Mouse (Mus musculus) embryonic facial prominence, embryonic 14.5 days (tissue): Measurements from ENCODE around the gene Cacna1f. TPM values are rescaled to one million over a fixed set of nuclear protein-coding genes. Genes with fewer than 3 reads are reported as not detected.

ENCODE experiments used
- ATAC-seq: fragments of 200-750 bp; cut with Nextera tagmentation; 2 replicates; pipeline ENCODE4 v1.8.0; 2017; ENCODE audit warnings: low read depth, moderate number of reproducible peaks, moderate TSS enrichment
- DNase-seq: peaks from one replicate; pipeline ENCODE4 v3.0.0-alpha.2; 2015; ENCODE audit warnings: low spot score
- H3K27ac ChIP-seq: fragments of 300-500 bp; sonication (generic); replicated peaks from 2 replicates; pipeline ENCODE4 v1.5.1; 2014; ENCODE audit warnings: low read depth, mild to moderate bottlenecking, low read length, moderate library complexity
- H3K27me3 ChIP-seq: fragments of 300-500 bp; sonication (generic); replicated peaks from 2 replicates; pipeline ENCODE4 v1.6.1; 2014; ENCODE audit warnings: low read length; ENCODE audit not compliant: control insufficient read depth, insufficient read depth
- H3K36me3 ChIP-seq: fragments of 300-500 bp; sonication (generic); 2 replicates; pipeline ENCODE4 v1.6.1; 2014; ENCODE audit warnings: low read length, mixed read lengths; ENCODE audit not compliant: control insufficient read depth, insufficient read depth
- H3K4me1 ChIP-seq: fragments of 300-500 bp; sonication (generic); 2 replicates; pipeline ENCODE4 v1.6.1; 2014; ENCODE audit warnings: antibody characterized with exemption, low read length; ENCODE audit not compliant: control insufficient read depth, insufficient read depth
- H3K4me2 ChIP-seq: fragments of 300-500 bp; sonication (generic); 2 replicates; pipeline ENCODE4 v1.6.1; 2014; ENCODE audit warnings: low read depth, mild to moderate bottlenecking, low read length, moderate library complexity, mixed read lengths
- H3K4me3 ChIP-seq: fragments of 300-500 bp; sonication (generic); 2 replicates; pipeline ENCODE4 v1.5.1; 2014; ENCODE audit warnings: low read depth, mild to moderate bottlenecking, low read length
- H3K9ac ChIP-seq: fragments of 300-500 bp; sonication (generic); 2 replicates; pipeline ENCODE4 v1.6.1; 2014; ENCODE audit warnings: low read depth, mild to moderate bottlenecking, low read length, moderate library complexity, mixed read lengths
- H3K9me3 ChIP-seq: fragments of 300-500 bp; sonication (generic); 2 replicates; pipeline ENCODE4 v1.6.1; 2016; ENCODE audit warnings: low read length; ENCODE audit not compliant: control insufficient read depth
- WGBS: fragments of 180-500 bp; shearing (Covaris S2); extraction: QIAGEN DNeasy Blood & Tissue Kit; methylation state at CpG from one replicate; pipeline ENCODE4 v1.1.7; 2014; 5-methylcytosine and 5-hydroxymethylcytosine counted together
- polyA plus RNA-seq: library from polyadenylated mRNA; unstranded; fragments of >200 nt; fragmentation: Nextera tagmentation; extraction: Ambion mirVana; gene quantifications from 2 replicates; pipeline ENCODE4 v1.2.1, GENCODE M21; 2014

The Cacna1f gene
- polyA plus RNA-seq, 1 experiment from 2014 or later, result 0.04 TPM

DNA sequence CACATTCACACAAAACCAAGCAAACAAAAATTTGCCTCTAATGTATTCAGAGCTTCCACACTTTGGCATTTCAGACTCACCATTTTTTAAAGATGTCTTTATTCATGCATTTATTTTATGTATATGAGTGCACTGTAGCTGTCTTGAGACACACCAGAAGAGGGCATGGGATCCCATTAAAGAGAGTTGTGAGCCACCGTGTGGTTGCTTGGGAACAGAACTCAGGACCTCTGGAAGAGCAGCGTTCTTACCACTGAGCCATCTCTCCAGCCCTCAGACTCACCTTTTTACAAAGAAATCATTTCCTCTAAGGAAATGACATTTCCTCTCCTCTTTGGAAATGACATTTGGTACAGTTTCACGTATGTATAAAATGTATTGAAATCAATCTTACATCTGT lies 72.1 kb downstream of the Cacna1f start:
- H3K4me3 ChIP-seq, result no peak overlapping the region
- H3K9ac ChIP-seq, result no peak overlapping the region
- ATAC-seq (no peak), DNase-seq (no peak)
- peak overlapping the region; percentile 55; the same call in 1 of the 2 replicates for H3K4me2 ChIP-seq
- H3K36me3 ChIP-seq, result no peaks in the 10 kb centered on the region
- no peaks in the 10 kb centered on the region for H3K9me3 ChIP-seq
- no peaks in the 10 kb centered on the region for H3K27me3 ChIP-seq
- 47% methylated on average over 3 of the region's 3 CpGs for WGBS
- H3K4me1 ChIP-seq, result no peaks in the 10 kb centered on the region
- H3K27ac ChIP-seq, result no peak overlapping the region

DNA sequence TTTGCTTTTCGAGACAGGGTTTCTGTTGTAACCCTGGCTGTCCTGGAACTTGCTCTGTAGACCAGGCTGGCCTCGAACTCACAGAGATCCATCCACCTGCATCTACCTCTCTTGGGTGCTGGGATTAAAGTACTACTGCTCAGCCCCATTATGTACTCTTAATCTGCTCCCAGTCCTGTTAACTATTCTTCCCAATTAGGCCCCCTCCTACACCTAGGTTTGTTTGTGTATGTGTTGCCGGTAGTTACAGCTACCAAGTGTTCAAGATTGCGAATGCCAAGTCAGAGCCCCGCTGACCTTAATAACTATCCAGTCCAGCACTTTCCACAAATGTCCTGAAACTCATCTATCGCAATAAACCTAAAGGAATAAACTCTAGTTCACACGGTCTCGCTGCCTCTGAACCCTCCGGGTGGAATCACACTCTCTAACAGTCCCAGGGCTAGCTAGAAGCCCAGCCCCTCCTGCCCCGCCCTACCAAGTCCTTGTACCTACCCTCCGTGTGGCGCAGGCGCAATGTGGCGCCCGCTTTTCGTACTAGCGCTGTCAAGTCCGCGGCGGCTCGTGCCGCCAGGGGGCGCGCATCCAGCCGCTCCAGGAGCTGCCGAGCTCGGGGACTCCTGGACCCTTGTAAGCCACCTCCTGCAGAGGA lies 72.6 kb downstream of the Cacna1f start:
- no peaks in the 10 kb centered on the region for H3K27me3 ChIP-seq
- H3K36me3 ChIP-seq, result no peaks in the 10 kb centered on the region
- H3K9me3 ChIP-seq, result no peaks in the 10 kb centered on the region
- H3K9ac ChIP-seq, result no peak overlapping the region
- H3K4me3 ChIP-seq, result peak overlapping the region; percentile 30
- H3K27ac ChIP-seq, result no peak overlapping the region
- WGBS, result 23% methylated on average over 18 of the region's 27 CpGs
- DNase-seq (peak; percentile 94), ATAC-seq (peak; percentile 98)
- H3K4me2 ChIP-seq, result peak overlapping the region; percentile 55
- no peaks in the 10 kb centered on the region for H3K4me1 ChIP-seq

DNA sequence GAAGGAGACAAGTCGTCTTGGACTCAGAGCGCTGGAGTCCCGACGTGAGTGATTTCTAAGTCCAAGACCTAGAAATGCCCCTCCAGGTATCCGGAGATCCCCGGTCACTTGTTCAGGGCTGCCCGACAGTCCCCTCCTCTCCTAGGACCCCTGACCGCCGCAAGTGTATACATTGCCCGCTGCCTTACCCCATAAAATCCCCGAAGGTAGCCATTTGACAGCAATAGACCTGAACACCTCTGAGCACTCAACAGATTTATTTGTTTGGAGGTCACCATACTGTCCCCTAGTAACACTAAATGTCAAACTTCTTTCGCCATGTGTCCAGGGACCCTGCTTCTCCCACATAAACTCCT lies 73.2 kb downstream of the Cacna1f start:
- ATAC-seq, result no peak
- no peak overlapping the region for H3K9ac ChIP-seq
- H3K36me3 ChIP-seq, result no peaks in the 10 kb centered on the region

DNA sequence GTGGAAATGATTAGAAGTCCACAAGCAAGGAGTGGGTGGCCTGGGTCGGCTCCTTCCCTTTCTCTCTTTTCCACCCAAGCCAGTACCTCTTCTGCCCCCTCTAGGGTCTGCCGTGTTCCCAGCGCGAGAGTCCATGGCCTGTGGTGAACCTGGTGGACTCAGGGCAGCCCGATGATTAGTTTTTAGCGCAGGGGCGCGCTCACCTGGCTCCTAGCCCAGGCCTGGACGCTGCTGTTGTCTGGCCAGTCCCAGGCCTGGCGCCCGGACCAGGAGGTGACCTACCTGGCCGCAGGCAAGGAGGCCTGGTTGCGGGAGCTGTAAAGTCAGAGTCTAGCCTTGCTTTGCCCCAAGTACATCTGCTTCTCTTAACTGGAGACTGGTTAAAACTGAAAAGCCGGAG lies 74.0 kb downstream of the Cacna1f start, which contains the start of gene Magix:
Gene Magix, minus strand, starts transcription at position 388 of the 400 bp plus-strand sequence.
- Histone ChIP-seq H3K4me3 (peak within 1 kb of the TSS; percentile 30), H3K9ac (no peak within 1 kb of the TSS), H3K9me3 (no peaks in the 10 kb centered on the region), H3K27me3 (no peaks in the 10 kb centered on the region), H3K27ac (no peak within 1 kb of the TSS), H3K4me2 (peak within 1 kb of the TSS; percentile 55), H3K36me3 (no peaks in the 10 kb centered on the region), H3K4me1 (no peaks in the 10 kb centered on the region)
- no peak for ATAC-seq
- DNase-seq, result no peak
- WGBS, result 63% methylated on average over 11 of the region's 14 CpGs

More for the DNA sequence above, 73.2 kb downstream of the Cacna1f start:
- DNase-seq, result no peak
- H3K4me2 ChIP-seq, result peak overlapping the region; percentile 55
- 17% methylated on average over 11 of the region's 12 CpGs for WGBS
- peak overlapping the region; percentile 30 for H3K4me3 ChIP-seq
- H3K9me3 ChIP-seq, result no peaks in the 10 kb centered on the region
- H3K27ac ChIP-seq, result no peak overlapping the region
- H3K27me3 ChIP-seq, result no peaks in the 10 kb centered on the region
- H3K4me1 ChIP-seq, result no peaks in the 10 kb centered on the region

Other genes with a start within 250 kb of the Cacna1f start
- 0.34 and 0.35 TPM in 2 replicates for gene Usp27x, start 231.3 kb upstream of the Cacna1f start, polyA plus RNA-seq
- gene Foxp3, start 33.4 kb upstream of the Cacna1f start, polyA plus RNA-seq, result not detected in 2 replicates
- gene Ppp1r3f, start 32.8 kb upstream of the Cacna1f start, polyA plus RNA-seq, result 1.8 and 2.1 TPM in 2 replicates
- gene Ccdc22, start 1.6 kb upstream of the Cacna1f start, polyA plus RNA-seq, result 22.6 and 27.2 TPM in 2 replicates
- 4.6 and 4.7 TPM in 2 replicates for gene Syp, start 31.4 kb downstream of the Cacna1f start, polyA plus RNA-seq
- gene Prickle3, start 50.2 kb downstream of the Cacna1f start, polyA plus RNA-seq, result 7.5 and 8.3 TPM in 2 replicates
- 199 and 201 TPM in 2 replicates for gene Plp2, start 64.3 kb downstream of the Cacna1f start, polyA plus RNA-seq
- 0.50 and 0.59 TPM in 2 replicates for gene Magix, start 74.2 kb downstream of the Cacna1f start, polyA plus RNA-seq
- 40.0 and 42.1 TPM in 2 replicates for gene Gpkow, start 90.0 kb downstream of the Cacna1f start, polyA plus RNA-seq
- gene Wdr45, start 107.2 kb downstream of the Cacna1f start, polyA plus RNA-seq, result 18.7 and 26.5 TPM in 2 replicates
- gene Gm45208, start 115.2 kb downstream of the Cacna1f start, polyA plus RNA-seq, result not detected in 2 replicates
- 83.5 and 85.5 TPM in 2 replicates for gene Praf2, start 121.4 kb downstream of the Cacna1f start, polyA plus RNA-seq
- 11.0 and 14.8 TPM in 2 replicates for gene Ccdc120, start 143.8 kb downstream of the Cacna1f start, polyA plus RNA-seq
- gene Tfe3, start 155.5 kb downstream of the Cacna1f start, polyA plus RNA-seq, result 19.5 and 21.0 TPM in 2 replicates
- gene Gripap1, start 182.7 kb downstream of the Cacna1f start, polyA plus RNA-seq, result 32.1 and 32.9 TPM in 2 replicates
- 3.2 and 3.5 TPM in 2 replicates for gene Kcnd1, start 215.2 kb downstream of the Cacna1f start, polyA plus RNA-seq
- gene Otud5, start 234.3 kb downstream of the Cacna1f start, polyA plus RNA-seq, result 31.1 and 32.3 TPM in 2 replicates